Mouse (Mus musculus): Measurements from ENCODE around the gene Olfr285.

DNA sequence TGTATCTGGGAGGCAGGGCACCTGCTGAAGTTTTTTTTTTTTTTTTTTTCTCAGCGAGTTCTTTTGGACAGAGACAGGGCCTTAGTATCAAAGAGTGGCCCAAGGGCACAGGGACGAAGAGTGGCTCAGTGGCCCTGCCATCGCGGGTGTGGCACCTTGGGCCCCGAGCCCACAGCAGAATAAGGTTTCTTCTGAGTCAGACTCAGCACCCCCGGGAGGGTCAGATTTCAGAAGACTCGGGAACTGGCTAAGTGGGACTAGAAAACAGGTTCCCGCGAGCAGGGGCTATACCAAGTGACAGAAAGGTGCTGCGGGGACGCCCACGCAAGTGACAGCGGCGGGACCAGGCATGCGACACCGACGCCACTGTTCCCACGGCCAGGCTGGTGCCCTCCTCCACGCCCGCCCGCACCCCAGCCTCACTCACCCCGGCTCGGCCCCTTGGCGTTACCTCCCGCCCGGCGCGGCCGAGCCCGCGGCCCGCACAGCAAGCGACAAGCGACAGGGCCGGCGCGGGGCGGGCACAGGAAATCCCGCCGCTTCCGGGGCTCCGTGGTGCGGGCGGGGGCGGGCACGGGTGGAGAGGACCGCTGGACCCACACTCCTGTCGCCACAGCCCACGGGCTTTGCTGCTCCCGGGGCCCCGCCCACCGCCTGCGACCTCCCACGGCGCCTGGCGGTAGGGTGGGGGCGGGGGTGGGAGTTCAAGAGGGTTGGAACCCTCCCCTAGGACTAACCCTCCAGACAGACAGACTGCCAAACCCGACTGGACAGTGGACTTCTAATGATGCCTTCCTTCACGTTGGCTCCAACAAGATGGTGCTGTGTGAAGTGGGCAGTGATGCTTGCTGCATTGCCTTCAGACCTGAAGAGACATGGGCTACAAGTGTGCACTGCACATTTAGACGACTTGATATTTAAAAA lies 21.3 kb downstream of the Olfr285 start, which contains the start of gene Zfp641:
- TF ChIP-seq CTCF (IDR thresholded peaks at IDR 0.05; ENCODE audit: control insufficient read depth, insufficient read depth, insufficient replicate concordance, low read depth, low read length) = no peak
- no peak for TF ChIP-seq POLR2A (IDR thresholded peaks at IDR 0.05; ENCODE audit: control insufficient read depth, low read depth, low read length)

Data from testis, adult 2 months (tissue).